Mouse (Mus musculus): ENCODE measurements around the gene Ctso. TPM values are rescaled to one million over a fixed set of nuclear protein-coding genes. Genes with fewer than 3 reads are reported as not detected.

Gene Ctso
- polyA plus RNA-seq, 1 experiment: 2.9 TPM

DNA sequence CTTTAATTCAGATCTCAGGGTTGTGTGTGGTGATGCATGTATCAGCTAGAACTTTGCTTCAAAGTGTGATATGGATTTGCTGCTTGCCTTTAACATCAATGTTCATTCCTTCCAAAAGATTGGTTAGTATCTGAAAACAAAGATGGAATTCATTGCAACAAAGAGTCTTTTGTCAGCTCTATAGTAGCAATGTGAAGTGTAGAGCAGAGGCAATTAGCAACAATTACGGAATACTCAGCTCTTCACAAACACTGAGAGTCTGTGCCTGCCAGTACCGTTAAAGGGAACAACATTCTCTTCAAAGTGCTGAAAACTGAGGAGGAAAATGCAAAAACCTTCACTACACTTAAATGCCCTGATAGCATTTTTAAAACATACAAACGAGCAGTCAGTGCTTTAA lies 12.7 kb upstream of the Ctso start:
- H3ac ChIP-seq (ENCODE audit: control insufficient read depth, insufficient read length): no peak overlapping the region
- TF ChIP-seq REST (IDR thresholded peaks at IDR 0.05; ENCODE audit: insufficient read depth, insufficient read length) (no peak), SRF (IDR thresholded peaks at IDR 0.05; ENCODE audit: control insufficient read depth, insufficient read length, low read depth) (no peak), MYOG (IDR thresholded peaks at IDR 0.05; ENCODE audit: control insufficient read depth in 1 of 3, insufficient read depth in 1 of 3, insufficient read length in 2 of 3, low read depth in 2 of 3) (no peak), E2F4 (IDR thresholded peaks at IDR 0.05; ENCODE audit: insufficient read depth) (no peak), CEBPB (IDR thresholded peaks at IDR 0.05; ENCODE audit: insufficient read depth, poor library complexity, severe bottlenecking) (no peak)
- H3K79me2 ChIP-seq (ENCODE audit: control insufficient read depth, insufficient read depth): no peaks in the 10 kb centered on the region
- no peak overlapping the region for H3K4me3 ChIP-seq
- no peaks in the 10 kb centered on the region for H3K36me3 ChIP-seq (ENCODE audit: control insufficient read depth, insufficient read depth)
- no peaks in the 10 kb centered on the region for H3K27me3 ChIP-seq (ENCODE audit: control insufficient read depth, insufficient read depth, insufficient read length)
- no peak overlapping the region for H3K4me2 ChIP-seq (ENCODE audit: low read depth)

DNA sequence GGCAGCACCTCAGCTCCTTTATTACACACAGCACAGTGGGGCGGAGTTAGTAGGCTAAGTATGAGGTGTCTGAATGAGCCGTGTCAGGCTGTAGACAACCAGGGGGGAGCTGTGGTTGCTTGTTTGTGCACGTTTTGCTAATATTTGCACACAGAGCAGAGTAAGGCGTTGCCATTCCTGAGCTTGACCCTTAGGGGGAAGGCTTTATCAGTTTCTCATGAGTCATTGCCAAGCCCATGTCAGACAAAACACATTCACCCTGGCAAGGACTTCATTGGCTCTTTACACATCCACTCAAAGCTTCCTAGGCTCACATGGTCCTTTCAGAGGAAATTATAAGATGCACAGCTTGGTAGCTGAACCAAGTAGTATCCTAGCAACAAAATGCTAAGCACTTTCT lies 9.5 kb upstream of the Ctso start:
- H3K4me3 ChIP-seq: no peak overlapping the region
- no peak overlapping the region for H3K4me2 ChIP-seq (ENCODE audit: low read depth)
- no peaks in the 10 kb centered on the region for H3K36me3 ChIP-seq (ENCODE audit: control insufficient read depth, insufficient read depth)
- no peaks in the 10 kb centered on the region for H3K79me2 ChIP-seq (ENCODE audit: control insufficient read depth, insufficient read depth)
- H3ac ChIP-seq (ENCODE audit: control insufficient read depth, insufficient read length): no peak overlapping the region
- no peaks in the 10 kb centered on the region for H3K27me3 ChIP-seq (ENCODE audit: control insufficient read depth, insufficient read depth, insufficient read length)
- TF ChIP-seq MYOG (IDR thresholded peaks at IDR 0.05; ENCODE audit: control insufficient read depth in 1 of 3, insufficient read depth in 1 of 3, insufficient read length in 2 of 3, low read depth in 2 of 3) (no peak), MAX (IDR thresholded peaks at IDR 0.05; ENCODE audit: low read depth) (no peak), POLR2A (IDR thresholded peaks at IDR 0.05; ENCODE audit: insufficient read length, low read depth) (no peak), CEBPB (IDR thresholded peaks at IDR 0.05; ENCODE audit: insufficient read depth, poor library complexity, severe bottlenecking) (no peak), USF1 (IDR thresholded peaks at IDR 0.05; ENCODE audit: low read depth) (no peak), MYOD1 (IDR thresholded peaks at IDR 0.05; ENCODE audit: control insufficient read depth in 1 of 3, insufficient read length in 2 of 3, low read depth in 2 of 3) (no peak), TCF12 (IDR thresholded peaks at IDR 0.05; ENCODE audit: insufficient read depth, poor library complexity, severe bottlenecking) (no peak), SRF (IDR thresholded peaks at IDR 0.05; ENCODE audit: control insufficient read depth, insufficient read length, low read depth) (no peak), POLR2AphosphoS2 (IDR thresholded peaks at IDR 0.05; ENCODE audit: insufficient read length, low read depth) (no peak), E2F4 (IDR thresholded peaks at IDR 0.05; ENCODE audit: insufficient read depth) (no peak), TCF3 (IDR thresholded peaks at IDR 0.05; ENCODE audit: insufficient read length, low read depth) (no peak)

DNA sequence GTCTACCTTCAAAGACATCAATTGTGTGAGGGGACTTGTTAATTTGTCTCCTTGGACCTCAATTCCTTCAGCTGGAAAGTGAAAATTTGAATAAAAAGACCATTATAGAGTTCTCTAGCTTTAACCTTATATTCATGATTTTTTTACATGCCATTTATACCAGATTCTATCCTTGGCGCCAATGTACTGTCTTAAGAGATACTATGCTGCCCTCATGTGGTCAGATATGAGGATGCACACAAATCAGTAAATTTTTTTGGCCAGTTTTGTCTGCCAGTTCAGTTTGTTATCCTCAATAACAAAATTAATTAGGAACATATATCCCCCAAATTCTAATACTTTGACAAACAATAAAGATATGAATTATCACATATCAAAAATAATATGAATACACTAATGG lies 7.5 kb upstream of the Ctso start:
- no peak overlapping the region for H3K4me2 ChIP-seq (ENCODE audit: low read depth)
- H3K27me3 ChIP-seq (ENCODE audit: control insufficient read depth, insufficient read depth, insufficient read length): no peaks in the 10 kb centered on the region
- H3K79me2 ChIP-seq (ENCODE audit: control insufficient read depth, insufficient read depth): no peaks in the 10 kb centered on the region
- H3ac ChIP-seq (ENCODE audit: control insufficient read depth, insufficient read length): no peak overlapping the region
- H3K4me3 ChIP-seq: no peak overlapping the region
- no peaks in the 10 kb centered on the region for H3K36me3 ChIP-seq (ENCODE audit: control insufficient read depth, insufficient read depth)
- TF ChIP-seq SRF (IDR thresholded peaks at IDR 0.05; ENCODE audit: control insufficient read depth, insufficient read length, low read depth) (no peak), CEBPB (IDR thresholded peaks at IDR 0.05; ENCODE audit: insufficient read depth, poor library complexity, severe bottlenecking) (no peak), POLR2A (IDR thresholded peaks at IDR 0.05; ENCODE audit: insufficient read length, low read depth) (no peak), MAX (IDR thresholded peaks at IDR 0.05; ENCODE audit: low read depth) (no peak), USF1 (IDR thresholded peaks at IDR 0.05; ENCODE audit: low read depth) (no peak), TCF12 (IDR thresholded peaks at IDR 0.05; ENCODE audit: insufficient read depth, poor library complexity, severe bottlenecking) (no peak), MYOD1 (IDR thresholded peaks at IDR 0.05; ENCODE audit: control insufficient read depth in 1 of 3, insufficient read length in 2 of 3, low read depth in 2 of 3) (no peak), POLR2AphosphoS2 (IDR thresholded peaks at IDR 0.05; ENCODE audit: insufficient read length, low read depth) (no peak), MYOG (IDR thresholded peaks at IDR 0.05; ENCODE audit: control insufficient read depth in 1 of 3, insufficient read depth in 1 of 3, insufficient read length in 2 of 3, low read depth in 2 of 3) (no peak), TCF3 (IDR thresholded peaks at IDR 0.05; ENCODE audit: insufficient read length, low read depth) (no peak), E2F4 (IDR thresholded peaks at IDR 0.05; ENCODE audit: insufficient read depth) (no peak), REST (IDR thresholded peaks at IDR 0.05; ENCODE audit: insufficient read depth, insufficient read length) (no peak)

DNA sequence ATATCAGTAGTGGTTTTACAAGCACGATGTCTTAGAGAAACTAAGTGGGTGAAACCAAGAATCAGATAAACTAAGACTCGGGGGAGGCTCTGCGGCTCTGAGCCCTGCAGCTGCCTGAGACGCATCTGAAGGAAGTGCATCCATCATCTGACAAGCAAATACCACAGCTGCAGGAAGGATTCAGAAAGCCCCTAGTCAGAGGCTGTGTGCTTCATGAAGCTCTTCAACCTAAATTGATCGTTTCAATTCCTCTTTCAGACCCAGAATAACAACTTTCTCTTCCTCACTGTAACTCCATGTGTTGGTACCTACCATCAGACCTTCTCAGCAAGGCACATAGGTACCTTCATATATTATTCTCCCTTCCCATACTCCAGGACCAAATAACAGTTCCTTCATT lies 6.5 kb upstream of the Ctso start:
- Histone ChIP-seq H3K79me2 (ENCODE audit: control insufficient read depth, insufficient read depth) (no peaks in the 10 kb centered on the region), H3ac (ENCODE audit: control insufficient read depth, insufficient read length) (no peak overlapping the region), H3K27me3 (ENCODE audit: control insufficient read depth, insufficient read depth, insufficient read length) (no peaks in the 10 kb centered on the region), H3K4me2 (ENCODE audit: low read depth) (no peak overlapping the region), H3K4me3 (no peak overlapping the region), H3K36me3 (ENCODE audit: control insufficient read depth, insufficient read depth) (no peaks in the 10 kb centered on the region)
- TF ChIP-seq SRF (IDR thresholded peaks at IDR 0.05; ENCODE audit: control insufficient read depth, insufficient read length, low read depth): no peak
- no peak for TF ChIP-seq CEBPB (IDR thresholded peaks at IDR 0.05; ENCODE audit: insufficient read depth, poor library complexity, severe bottlenecking)
- no peak for TF ChIP-seq USF1 (IDR thresholded peaks at IDR 0.05; ENCODE audit: low read depth)

- Histone ChIP-seq H3K4me2 (ENCODE audit: low read depth) (no peak overlapping the region), H3K79me2 (ENCODE audit: control insufficient read depth, insufficient read depth) (no peaks in the 10 kb centered on the region), H3K4me3 (no peak overlapping the region), H3K27me3 (ENCODE audit: control insufficient read depth, insufficient read depth, insufficient read length) (no peaks in the 10 kb centered on the region), H3ac (ENCODE audit: control insufficient read depth, insufficient read length) (no peak overlapping the region), H3K36me3 (ENCODE audit: control insufficient read depth, insufficient read depth) (no peaks in the 10 kb centered on the region)
- TF ChIP-seq MAX (IDR thresholded peaks at IDR 0.05; ENCODE audit: low read depth) (no peak), E2F4 (IDR thresholded peaks at IDR 0.05; ENCODE audit: insufficient read depth) (no peak), MYOD1 (IDR thresholded peaks at IDR 0.05; ENCODE audit: control insufficient read depth in 1 of 3, insufficient read length in 2 of 3, low read depth in 2 of 3) (no peak), MYOG (IDR thresholded peaks at IDR 0.05; ENCODE audit: control insufficient read depth in 1 of 3, insufficient read depth in 1 of 3, insufficient read length in 2 of 3, low read depth in 2 of 3) (no peak), TCF3 (IDR thresholded peaks at IDR 0.05; ENCODE audit: insufficient read length, low read depth) (no peak), REST (IDR thresholded peaks at IDR 0.05; ENCODE audit: insufficient read depth, insufficient read length) (no peak), POLR2A (IDR thresholded peaks at IDR 0.05; ENCODE audit: insufficient read length, low read depth) (no peak), USF1 (IDR thresholded peaks at IDR 0.05; ENCODE audit: low read depth) (no peak), SRF (IDR thresholded peaks at IDR 0.05; ENCODE audit: control insufficient read depth, insufficient read length, low read depth) (no peak), TCF12 (IDR thresholded peaks at IDR 0.05; ENCODE audit: insufficient read depth, poor library complexity, severe bottlenecking) (no peak), POLR2AphosphoS2 (IDR thresholded peaks at IDR 0.05; ENCODE audit: insufficient read length, low read depth) (no peak)
These were observed 5.6 kb upstream of the Ctso start for GRCm38 (mm10) chr3:81926764-81927325.

All from myocyte (in vitro differentiated cells).